Mouse (Mus musculus): ENCODE results near the gene H3f3b. TPM values are rescaled to one million over a fixed set of nuclear protein-coding genes. Genes with fewer than 3 reads are reported as not detected.

The H3f3b gene
- polyA plus RNA-seq, 1 experiment from 2014 or later, result 1,357 TPM

- Histone ChIP-seq H3K4me2 (replicated peaks; ENCODE audit: low read depth) (no peak overlapping the region), H3K27ac (replicated peaks) (no peak overlapping the region), H3K9ac (ENCODE audit: low read length) (no peak overlapping the region), H3K36me3 (ENCODE audit: control insufficient read depth, insufficient read depth, low read length) (no peaks in the 10 kb centered on the region), H3K27me3 (ENCODE audit: control insufficient read depth, insufficient read depth, low read length) (no peaks in the 10 kb centered on the region), H3K4me3 (ENCODE audit: low read depth, low read length) (no peak overlapping the region), H3K9me3 (ENCODE audit: control insufficient read depth, low read length) (no peaks in the 10 kb centered on the region), H3K4me1 (replicated peaks; ENCODE audit: control insufficient read depth, insufficient read depth) (no peaks in the 10 kb centered on the region; the same call in 1 of the 2 replicates)
- DNase-seq (ENCODE audit: low spot score) (no peak), ATAC-seq (ENCODE audit: low FRiP score, low TSS enrichment) (no peak)
- TF ChIP-seq EP300 (optimal IDR thresholded peaks at IDR 0.05), result no peak
- no peak for TF ChIP-seq CTCF (IDR thresholded peaks at IDR 0.05; ENCODE audit: low read depth)
- WGBS, result 91% methylated on average over 3 of the region's 3 CpGs
Measured at GRCm38 (mm10) chr11:115995256-115995655, 32.5 kb downstream of the H3f3b start.

GRCm38 (mm10) chr11:115992098-115992497, 35.7 kb downstream of the H3f3b start:
- WGBS, result 48% methylated on average over 4 of the region's 4 CpGs
- TF ChIP-seq EP300 (optimal IDR thresholded peaks at IDR 0.05) (no peak), CTCF (IDR thresholded peaks at IDR 0.05; ENCODE audit: low read depth) (no peak)
- no peaks in the 10 kb centered on the region for H3K4me1 ChIP-seq (replicated peaks; ENCODE audit: control insufficient read depth, insufficient read depth)
- no peak overlapping the region for H3K4me2 ChIP-seq (replicated peaks; ENCODE audit: low read depth)
- H3K36me3 ChIP-seq (ENCODE audit: control insufficient read depth, insufficient read depth, low read length), result no peaks in the 10 kb centered on the region
- no peaks in the 10 kb centered on the region for H3K9me3 ChIP-seq (ENCODE audit: control insufficient read depth, low read length)
- no peak overlapping the region for H3K4me3 ChIP-seq (ENCODE audit: low read depth, low read length)
- no peak overlapping the region for H3K27ac ChIP-seq (replicated peaks)
- no peaks in the 10 kb centered on the region for H3K27me3 ChIP-seq (ENCODE audit: control insufficient read depth, insufficient read depth, low read length)
- no peak for DNase-seq (ENCODE audit: low spot score)
- no peak for ATAC-seq (ENCODE audit: low FRiP score, low TSS enrichment)
- H3K9ac ChIP-seq (ENCODE audit: low read length), result no peak overlapping the region

DNA sequence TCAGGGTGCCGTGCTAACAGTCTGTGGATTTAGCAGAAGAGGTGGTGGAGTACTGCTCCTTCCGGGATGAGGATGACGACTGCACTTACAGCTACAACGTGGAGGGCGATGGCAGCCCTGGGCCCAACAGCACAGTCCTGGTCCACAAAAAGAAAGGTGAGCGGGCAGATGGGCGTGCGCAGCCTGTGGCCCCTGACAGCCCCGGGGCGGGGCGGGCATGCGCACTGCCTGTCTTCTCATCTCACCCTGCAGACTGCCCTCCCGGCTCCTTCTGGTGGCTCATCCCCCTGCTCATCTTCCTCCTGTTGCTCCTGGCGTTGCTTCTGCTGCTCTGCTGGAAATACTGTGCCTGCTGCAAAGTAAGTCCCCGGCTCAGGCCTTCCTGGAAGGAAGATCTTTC, 38.1 kb downstream of the H3f3b start:
- H3K27ac ChIP-seq (replicated peaks), result no peak overlapping the region
- H3K36me3 ChIP-seq (ENCODE audit: control insufficient read depth, insufficient read depth, low read length), result no peaks in the 10 kb centered on the region
- DNase-seq (ENCODE audit: low spot score), result no peak
- no peak overlapping the region for H3K4me2 ChIP-seq (replicated peaks; ENCODE audit: low read depth)
- 39% methylated on average over 15 of the region's 15 CpGs for WGBS
- H3K4me1 ChIP-seq (replicated peaks; ENCODE audit: control insufficient read depth, insufficient read depth), result no peaks in the 10 kb centered on the region
- no peak overlapping the region for H3K9ac ChIP-seq (ENCODE audit: low read length)
- ATAC-seq (ENCODE audit: low FRiP score, low TSS enrichment), result no peak
- no peak for TF ChIP-seq EP300 (optimal IDR thresholded peaks at IDR 0.05)
- no peak for TF ChIP-seq CTCF (IDR thresholded peaks at IDR 0.05; ENCODE audit: low read depth)
- no peaks in the 10 kb centered on the region for H3K27me3 ChIP-seq (ENCODE audit: control insufficient read depth, insufficient read depth, low read length)
- H3K4me3 ChIP-seq (ENCODE audit: low read depth, low read length), result no peak overlapping the region
- H3K9me3 ChIP-seq (ENCODE audit: control insufficient read depth, low read length), result no peaks in the 10 kb centered on the region

- Histone ChIP-seq H3K4me2 (replicated peaks; ENCODE audit: low read depth) (no peak overlapping the region), H3K4me3 (ENCODE audit: low read depth, low read length) (no peak overlapping the region), H3K9me3 (ENCODE audit: control insufficient read depth, low read length) (no peaks in the 10 kb centered on the region), H3K27me3 (ENCODE audit: control insufficient read depth, insufficient read depth, low read length) (no peaks in the 10 kb centered on the region), H3K4me1 (replicated peaks; ENCODE audit: control insufficient read depth, insufficient read depth) (no peaks in the 10 kb centered on the region), H3K36me3 (ENCODE audit: control insufficient read depth, insufficient read depth, low read length) (no peaks in the 10 kb centered on the region), H3K9ac (ENCODE audit: low read length) (no peak overlapping the region), H3K27ac (replicated peaks) (no peak overlapping the region)
- WGBS, result 76% methylated on average over 6 of the region's 8 CpGs
- ATAC-seq (ENCODE audit: low FRiP score, low TSS enrichment) (no peak), DNase-seq (ENCODE audit: low spot score) (no peak)
- TF ChIP-seq EP300 (optimal IDR thresholded peaks at IDR 0.05), result no peak
- no peak for TF ChIP-seq CTCF (IDR thresholded peaks at IDR 0.05; ENCODE audit: low read depth)
Measured at GRCm38 (mm10) chr11:115983291-115983690, 44.5 kb downstream of the H3f3b start.

GRCm38 (mm10) chr11:115982472-115982871, 45.3 kb downstream of the H3f3b start:
- whole genome bisulfite sequencing, result 84% methylated on average over 15 of the region's 15 CpGs
- ATAC-seq (ENCODE audit: low FRiP score, low TSS enrichment), result no peak
- no peak for TF ChIP-seq EP300 (optimal IDR thresholded peaks at IDR 0.05)
- TF ChIP-seq CTCF (IDR thresholded peaks at IDR 0.05; ENCODE audit: low read depth), result no peak

GRCm38 (mm10) chr11:115975544-115975943, 52.2 kb downstream of the H3f3b start:
- peak overlapping the region; percentile 89 for H3K27ac ChIP-seq (replicated peaks)
- H3K9me3 ChIP-seq (ENCODE audit: control insufficient read depth, low read length), result no peaks in the 10 kb centered on the region
- no peaks in the 10 kb centered on the region for H3K36me3 ChIP-seq (ENCODE audit: control insufficient read depth, insufficient read depth, low read length)
- DNase-seq (ENCODE audit: low spot score), result peak; percentile 56
- peak overlapping the region; percentile 76 for H3K9ac ChIP-seq (ENCODE audit: low read length)
- H3K27me3 ChIP-seq (ENCODE audit: control insufficient read depth, insufficient read depth, low read length), result no peaks in the 10 kb centered on the region
- 23% methylated on average over 12 of the region's 12 CpGs for WGBS
- H3K4me3 ChIP-seq (ENCODE audit: low read depth, low read length), result peak overlapping the region; percentile 55
- TF ChIP-seq EP300 (optimal IDR thresholded peaks at IDR 0.05) (no peak), CTCF (IDR thresholded peaks at IDR 0.05; ENCODE audit: low read depth) (peak; percentile 10; the same call in 1 of the 2 replicates)
- no peak for ATAC-seq (ENCODE audit: low FRiP score, low TSS enrichment)
- H3K4me1 ChIP-seq (replicated peaks; ENCODE audit: control insufficient read depth, insufficient read depth), result 0 out of 2 replicates have a peak, but pooled peaks cover 2% of the 10 kb centered on the region
- H3K4me2 ChIP-seq (replicated peaks; ENCODE audit: low read depth), result peak overlapping the region; percentile 72

More at GRCm38 (mm10) chr11:115982472-115982871, 45.3 kb downstream of the H3f3b start:
- Histone ChIP-seq H3K27ac (replicated peaks) (no peak overlapping the region), H3K9ac (ENCODE audit: low read length) (no peak overlapping the region), H3K27me3 (ENCODE audit: control insufficient read depth, insufficient read depth, low read length) (no peaks in the 10 kb centered on the region), H3K4me2 (replicated peaks; ENCODE audit: low read depth) (no peak overlapping the region), H3K9me3 (ENCODE audit: control insufficient read depth, low read length) (no peaks in the 10 kb centered on the region), H3K4me3 (ENCODE audit: low read depth, low read length) (no peak overlapping the region), H3K36me3 (ENCODE audit: control insufficient read depth, insufficient read depth, low read length) (no peaks in the 10 kb centered on the region), H3K4me1 (replicated peaks; ENCODE audit: control insufficient read depth, insufficient read depth) (no peaks in the 10 kb centered on the region)
- DNase-seq (ENCODE audit: low spot score), result no peak

Data from stomach, postnatal 0 days (tissue).